10 mouse cellular contexts compared by ENCODE assay signal in genomic region chr6:86814926-86815325, GRCm38 (mm10). TPM values are rescaled to one million over a fixed set of nuclear protein-coding genes. Genes with fewer than 3 reads are reported as not detected.
DNase-seq lines count a peak whose midpoint lies in the region; ATAC-seq and TF ChIP-seq lines count a peak whose summit lies in the region.
"Had no signal": no experiment of that assay in that cellular context is flagged by ENCODE, and none has a peak within 500 bp of the region (broad histone marks: within the 10 kb centered on the region; RNA-seq: fewer than 3 reads in every experiment).

No protein-coding gene starts in this region.

- H3K9ac ChIP-seq in heart, embryonic 12.5 days = no peak overlapping the region
- H3K9ac ChIP-seq in stomach, embryonic 14.5 days (replicated peaks; ENCODE audit: low read depth, low read length) = no peak overlapping the region
- H3K9ac ChIP-seq in stomach, postnatal 0 days (ENCODE audit: low read length) = no peak overlapping the region
- no peak overlapping the region for H3K9ac ChIP-seq in intestine, embryonic 16.5 days (ENCODE audit: low read depth, low read length)

- H3K27ac ChIP-seq in heart, embryonic 12.5 days (ENCODE audit: poor library complexity, severe bottlenecking) = no peak overlapping the region
- H3K27ac ChIP-seq in stomach, embryonic 14.5 days (ENCODE audit: low read length) = no peak overlapping the region
- H3K27ac ChIP-seq in stomach, postnatal 0 days (replicated peaks) = no peak overlapping the region
- H3K27ac ChIP-seq in intestine, embryonic 16.5 days (ENCODE audit: low read length) = no peak overlapping the region
- H3K27ac ChIP-seq in thymus, adult 2 months (ENCODE audit: control insufficient read depth, insufficient read depth, low read length) = no peak overlapping the region

- H3K27me3 ChIP-seq in heart, embryonic 12.5 days (replicated peaks) = no peaks in the 10 kb centered on the region
- no peaks in the 10 kb centered on the region for H3K27me3 ChIP-seq in stomach, embryonic 14.5 days (ENCODE audit: control insufficient read depth, insufficient read depth, low read length)
- no peaks in the 10 kb centered on the region for H3K27me3 ChIP-seq in stomach, postnatal 0 days (ENCODE audit: control insufficient read depth, insufficient read depth, low read length)
- H3K27me3 ChIP-seq in intestine, embryonic 16.5 days (replicated peaks; ENCODE audit: control insufficient read depth, insufficient read depth, low read length) = no peaks in the 10 kb centered on the region
- H3K27me3 ChIP-seq in thymus, adult 2 months (ENCODE audit: control insufficient read depth, insufficient read depth, low read length) = no peaks in the 10 kb centered on the region

- no peak for TF ChIP-seq CTCF in stomach, postnatal 0 days (IDR thresholded peaks at IDR 0.05; ENCODE audit: low read depth)
- no peak for TF ChIP-seq CTCF in thymus, adult 2 months (IDR thresholded peaks at IDR 0.05; ENCODE audit: borderline replicate concordance, control insufficient read depth, extremely low read depth, insufficient read depth, low read length, poor library complexity)

- no peak overlapping the region for H3K4me3 ChIP-seq in heart, embryonic 12.5 days
- no peak overlapping the region for H3K4me3 ChIP-seq in stomach, embryonic 14.5 days (ENCODE audit: low read depth, low read length)
- no peak overlapping the region for H3K4me3 ChIP-seq in stomach, postnatal 0 days (ENCODE audit: low read depth, low read length)
- H3K4me3 ChIP-seq in intestine, embryonic 16.5 days (ENCODE audit: low read length) = no peak overlapping the region
- H3K4me3 ChIP-seq in thymus, adult 2 months (ENCODE audit: control insufficient read depth, insufficient read depth, low read length) = no peak overlapping the region
- H3K4me3 ChIP-seq: erythroblast, embryonic 14.5 days had no signal

- ATAC-seq in heart, embryonic 12.5 days (ENCODE audit: insufficient number of reproducible peaks, low FRiP score) = no peak
- ATAC-seq in stomach, embryonic 14.5 days (ENCODE audit: insufficient number of reproducible peaks, insufficient read depth, low FRiP score, low read depth) = no peak
- no peak for ATAC-seq in stomach, postnatal 0 days (ENCODE audit: low FRiP score, low TSS enrichment)
- no peak for ATAC-seq in intestine, embryonic 16.5 days

- no peak for DNase-seq in heart, adult 11 months
- DNase-seq in stomach, postnatal 0 days (ENCODE audit: low spot score) = no peak
- DNase-seq in thymus, adult 2 months = no peak
- DNase-seq in adrenal gland, adult 2 months = no peak
- no peak for DNase-seq in kidney, postnatal 25 days
- DNase-seq: adrenal gland, postnatal 14 days had no signal

- H3K4me1 ChIP-seq in heart, embryonic 12.5 days (replicated peaks) = peaks cover 15% of the 10 kb centered on the region
- peaks cover 11% of the 10 kb centered on the region for H3K4me1 ChIP-seq in stomach, embryonic 14.5 days (ENCODE audit: control insufficient read depth, insufficient read depth, low read length)
- no peaks in the 10 kb centered on the region for H3K4me1 ChIP-seq in stomach, postnatal 0 days (replicated peaks; ENCODE audit: control insufficient read depth, insufficient read depth)
- H3K4me1 ChIP-seq in intestine, embryonic 16.5 days (ENCODE audit: control insufficient read depth, insufficient read depth, low read length) = peaks cover 4% of the 10 kb centered on the region; the same call in 1 of the 2 replicates
- no peaks in the 10 kb centered on the region for H3K4me1 ChIP-seq in thymus, adult 2 months (replicated peaks; ENCODE audit: control insufficient read depth, insufficient read depth, low read length)

- TF ChIP-seq EP300 in stomach, postnatal 0 days (optimal IDR thresholded peaks at IDR 0.05) = no peak

- WGBS in heart, embryonic 12.5 days = 59% methylated on average over 3 of the region's 3 CpGs
- 35% methylated on average over 3 of the region's 3 CpGs for WGBS in stomach, embryonic 14.5 days
- WGBS in stomach, postnatal 0 days = 45% methylated on average over 3 of the region's 3 CpGs
- 44% methylated on average over 3 of the region's 3 CpGs for WGBS in intestine, embryonic 16.5 days
- 94% methylated on average over 3 of the region's 3 CpGs for WGBS in thymus, adult 2 months

- no peaks in the 10 kb centered on the region for H3K9me3 ChIP-seq in heart, embryonic 12.5 days (replicated peaks)
- no peaks in the 10 kb centered on the region for H3K9me3 ChIP-seq in stomach, embryonic 14.5 days (ENCODE audit: control insufficient read depth, low read depth, low read length)
- H3K9me3 ChIP-seq in stomach, postnatal 0 days (ENCODE audit: control insufficient read depth, low read length) = no peaks in the 10 kb centered on the region
- no peaks in the 10 kb centered on the region for H3K9me3 ChIP-seq in intestine, embryonic 16.5 days (ENCODE audit: control insufficient read depth, low read length)

- H3K36me3 ChIP-seq in heart, embryonic 12.5 days = no peaks in the 10 kb centered on the region
- H3K36me3 ChIP-seq in stomach, embryonic 14.5 days (ENCODE audit: control insufficient read depth, insufficient read depth, low read length) = no peaks in the 10 kb centered on the region
- no peaks in the 10 kb centered on the region for H3K36me3 ChIP-seq in stomach, postnatal 0 days (ENCODE audit: control insufficient read depth, insufficient read depth, low read length)
- H3K36me3 ChIP-seq in intestine, embryonic 16.5 days (ENCODE audit: control insufficient read depth, insufficient read depth, low read length) = no peaks in the 10 kb centered on the region
- H3K36me3 ChIP-seq in thymus, adult 2 months (ENCODE audit: control insufficient read depth, insufficient read depth, low read length) = no peaks in the 10 kb centered on the region

- H3K4me2 ChIP-seq in heart, embryonic 12.5 days = peak overlapping the region; percentile 54
- peak overlapping the region; percentile 29; the same call in 1 of the 2 replicates for H3K4me2 ChIP-seq in stomach, embryonic 14.5 days (replicated peaks; ENCODE audit: low read depth, low read length)
- H3K4me2 ChIP-seq in stomach, postnatal 0 days (replicated peaks; ENCODE audit: low read depth) = no peak overlapping the region
- peak overlapping the region; percentile 10; the same call in 1 of the 2 replicates for H3K4me2 ChIP-seq in intestine, embryonic 16.5 days (ENCODE audit: low read depth, low read length)

- TF ChIP-seq POLR2A in thymus, adult 2 months (IDR thresholded peaks at IDR 0.05; ENCODE audit: control insufficient read depth, extremely low read depth, insufficient read depth, low read length, poor library complexity) = no peak

RNA-seq across cellular contexts. Expression of gene Anxa4, which starts 21.5 kb away (rescaled TPM):
- polyA plus RNA-seq in heart, embryonic 12.5 days (2016; fragmentation: Nextera tagmentation; extraction: Ambion mirVana) = 15.3 and 17.6 TPM in 2 replicates
- polyA plus RNA-seq in stomach, embryonic 14.5 days (2014; fragmentation: Nextera tagmentation; extraction: Ambion mirVana) = 79.7 and 93.9 TPM in 2 replicates
- 111 and 114 TPM in 2 replicates for polyA plus RNA-seq in stomach, postnatal 0 days (2015; fragmentation: Nextera tagmentation; extraction: Ambion mirVana)
- polyA plus RNA-seq in intestine, embryonic 16.5 days (2015; fragmentation: Nextera tagmentation; extraction: Ambion mirVana) = 538 and 653 TPM in 2 replicates
- 21.5 and 27.8 TPM in 2 replicates for polyA plus RNA-seq in thymus, adult 2 months (2012; rRNA removed)
- total RNA-seq in adrenal gland, adult 2 months (2021) = 10 to 100 TPM; 69.6 to 78.0 TPM
- 16.7 TPM in 2 replicates for polyA plus RNA-seq in adrenal gland, adult 2 months (2012; rRNA removed)
- polyA plus RNA-seq: erythroblast, embryonic 14.5 days had no signal

RNA-seq across cellular contexts. Expression of gene Aak1, which starts 34.4 kb away (rescaled TPM):
- polyA plus RNA-seq in heart, embryonic 12.5 days (2016; fragmentation: Nextera tagmentation; extraction: Ambion mirVana) = 33.5 and 36.2 TPM in 2 replicates
- polyA plus RNA-seq in stomach, embryonic 14.5 days (2014; fragmentation: Nextera tagmentation; extraction: Ambion mirVana) = 21.3 and 28.6 TPM in 2 replicates
- 5.6 and 5.8 TPM in 2 replicates for polyA plus RNA-seq in stomach, postnatal 0 days (2015; fragmentation: Nextera tagmentation; extraction: Ambion mirVana)
- polyA plus RNA-seq in intestine, embryonic 16.5 days (2015; fragmentation: Nextera tagmentation; extraction: Ambion mirVana) = 7.0 and 8.9 TPM in 2 replicates
- polyA plus RNA-seq in thymus, adult 2 months (2012; rRNA removed) = 59.2 and 79.9 TPM in 2 replicates
- 100 to 1,000 TPM in 1 of 2 experiments, 10 to 100 TPM in 1; 97.0 to 100 TPM for total RNA-seq in adrenal gland, adult 2 months (2021)
- polyA plus RNA-seq in adrenal gland, adult 2 months (2012; rRNA removed) = 23.0 and 30.3 TPM in 2 replicates
